Mouse (Mus musculus): ENCODE data around the gene Ugt1a7c.
"Not testable (repeated sequence)": the region's sequence is repeated elsewhere in the genome, so short reads cannot be mapped to it uniquely, and the experiment has no call there.

Ugt1a7c gene

DNA sequence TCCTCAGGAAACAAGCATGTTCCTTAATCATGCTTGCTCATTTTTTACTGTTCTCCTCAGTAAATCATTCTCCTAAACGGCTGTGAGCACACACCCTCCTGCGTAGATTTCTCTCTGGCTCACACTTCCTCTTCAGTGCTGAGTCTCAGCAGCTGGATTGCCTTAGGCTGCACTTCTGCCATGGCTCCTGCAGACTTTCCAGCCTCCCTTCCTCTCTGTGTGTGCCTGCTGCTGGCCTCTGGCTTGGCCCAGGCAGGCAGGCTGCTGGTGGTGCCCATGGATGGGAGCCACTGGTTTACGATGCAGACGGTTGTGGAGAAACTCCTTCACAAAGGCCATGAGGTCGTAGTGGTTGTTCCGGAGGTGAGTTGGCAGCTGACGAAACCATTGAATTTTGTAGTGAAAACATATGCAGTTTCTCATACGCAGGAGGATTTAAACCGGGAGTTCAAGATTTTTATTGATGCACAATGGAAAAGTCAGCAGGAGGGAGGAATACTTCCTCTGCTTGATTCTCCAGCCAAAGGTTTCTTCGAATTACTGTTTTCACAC, at the start of gene Ugt1a7c:
Ugt1a7c (plus strand) TSS at position 122 of the 552 bp plus-strand sequence.
- CTCF ChIA-PET = no interaction called here

DNA sequence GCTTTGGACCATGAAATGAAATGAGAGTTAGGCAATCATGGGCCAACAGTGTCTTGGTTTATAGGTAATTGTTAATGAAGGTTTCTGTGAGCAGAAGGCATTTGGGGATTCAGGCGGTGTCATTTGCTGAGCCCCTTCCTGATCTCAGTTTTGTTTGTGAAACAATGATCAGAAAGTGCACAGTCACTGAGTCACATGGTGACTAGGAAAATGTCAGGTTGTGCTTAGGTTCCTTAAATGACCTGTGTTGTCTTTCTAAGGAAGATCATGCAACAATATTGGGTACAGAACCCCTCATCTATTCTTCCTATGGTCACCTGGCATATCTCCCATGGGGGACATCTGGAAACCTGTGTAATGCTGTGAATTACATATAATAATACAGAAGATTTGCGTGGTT, 47.5 kb upstream of the Ugt1a7c start:
- CTCF ChIA-PET = not testable (repeated sequence)

DNA sequence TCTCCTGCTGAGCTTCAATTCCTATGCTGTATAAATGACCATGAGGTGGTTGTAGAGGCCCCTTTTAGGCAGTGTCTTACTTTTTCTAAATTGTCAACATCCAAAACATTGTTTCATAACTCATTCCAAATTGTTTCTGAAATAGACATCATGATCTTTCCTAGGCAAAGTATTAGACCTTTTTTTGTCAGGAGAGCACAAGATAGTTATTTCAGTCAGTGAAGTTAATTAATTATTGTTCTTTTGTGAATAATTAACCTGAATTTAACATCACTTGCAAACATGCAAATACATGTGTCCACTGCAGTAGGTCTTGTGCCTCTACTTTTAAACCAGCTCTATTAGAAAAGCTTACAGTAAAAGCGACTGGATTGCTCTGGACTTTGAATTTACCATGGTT, 39.8 kb upstream of the Ugt1a7c start, which contains the start of gene Ugt1a10:
Ugt1a10 (plus strand) TSS at position 301 of the 400 bp plus-strand sequence.
- CTCF ChIA-PET = no interaction called here

DNA sequence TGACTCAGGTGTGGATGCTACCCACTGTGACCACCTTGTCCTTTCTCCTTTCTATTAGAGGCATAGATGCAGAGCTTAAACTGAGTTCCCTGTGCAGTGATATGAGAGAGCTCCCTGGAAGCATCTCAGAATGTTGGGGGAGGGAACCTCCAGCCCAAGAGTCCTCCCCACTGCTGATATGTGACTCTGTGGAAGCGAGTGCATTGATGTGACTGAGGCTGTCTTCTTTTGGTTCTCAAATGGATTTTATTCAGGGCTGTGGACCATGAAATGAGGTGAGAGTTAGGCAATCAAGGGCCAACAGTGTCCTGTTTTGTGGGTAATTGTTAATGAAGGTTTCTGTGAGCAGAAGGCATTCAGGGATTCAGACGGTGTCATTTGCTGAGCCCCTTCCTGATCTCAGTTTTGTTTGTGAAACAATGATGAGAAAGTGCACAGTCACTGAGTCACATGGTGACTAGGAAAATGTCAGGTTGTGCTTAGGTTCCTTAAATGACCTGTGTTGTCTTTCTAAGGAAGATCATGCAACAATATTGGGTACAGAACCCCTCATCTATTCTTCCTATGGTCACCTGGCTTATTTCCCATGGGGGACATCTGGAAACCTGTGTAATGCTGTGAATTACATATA, 28.3 kb upstream of the Ugt1a7c start:
- CTCF ChIA-PET = not testable (repeated sequence)

DNA sequence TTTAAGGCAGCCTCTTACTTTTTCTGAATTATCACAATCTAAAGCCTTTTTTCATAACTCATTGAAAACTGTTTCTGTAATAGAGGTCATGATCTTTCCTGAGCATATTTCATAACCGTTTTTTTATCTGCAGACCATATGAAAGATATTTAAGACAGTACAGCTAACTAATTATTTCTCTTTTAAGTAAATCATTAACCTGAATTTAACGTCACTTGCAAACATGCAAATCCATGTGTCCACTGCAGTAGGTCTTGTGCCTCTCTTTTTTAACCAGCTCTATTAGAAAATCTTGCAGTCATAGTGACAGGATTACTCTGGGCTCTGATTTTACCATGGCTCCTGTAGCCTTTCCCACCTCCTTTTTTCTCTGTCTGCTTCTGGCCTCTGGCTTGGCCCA, 24.4 kb upstream of the Ugt1a7c start, which contains the start of gene Ugt1a9:
Ugt1a9 (plus strand) TSS at position 306 of the 400 bp plus-strand sequence.
- CTCF ChIA-PET = no interaction called here

DNA sequence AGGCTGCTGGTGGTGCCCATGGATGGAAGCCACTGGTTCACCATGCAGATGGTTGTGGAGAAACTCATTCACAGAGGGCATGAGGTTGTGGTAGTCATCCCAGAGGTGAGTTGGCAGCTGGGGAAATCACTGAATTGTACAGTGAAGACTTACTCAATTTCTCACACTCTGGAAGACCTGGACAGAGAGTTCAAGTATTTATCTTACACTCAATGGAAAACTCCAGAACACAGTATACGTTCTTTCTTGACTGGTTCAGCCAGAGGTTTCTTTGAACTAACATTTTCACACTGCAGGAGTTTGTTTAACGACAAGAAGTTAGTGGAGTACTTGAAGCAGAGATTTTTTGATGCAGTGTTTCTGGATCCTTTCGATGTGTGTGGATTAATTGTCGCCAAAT, 24.0 kb upstream of the Ugt1a7c start:
- CTCF ChIA-PET = no interaction called here

DNA sequence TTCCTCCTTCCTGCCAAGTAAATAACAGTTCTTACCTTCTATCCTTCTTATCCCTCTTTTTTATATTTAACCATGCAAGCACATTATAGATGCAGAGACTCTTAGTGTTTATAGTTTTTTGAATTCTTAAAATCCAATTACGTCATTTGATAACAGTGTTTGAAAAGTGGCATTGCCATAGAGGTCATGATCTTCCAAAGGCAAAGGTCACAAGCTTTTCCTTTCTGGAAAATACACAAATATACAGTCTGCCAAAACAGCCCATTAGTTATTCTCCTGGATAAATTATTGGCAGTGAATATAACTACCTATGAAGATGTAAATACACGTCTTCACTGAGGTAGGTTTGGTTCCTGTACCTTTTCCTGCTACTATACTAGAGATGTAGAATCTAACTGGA, 20.4 kb upstream of the Ugt1a7c start:
- CTCF ChIA-PET = no interaction called here

DNA sequence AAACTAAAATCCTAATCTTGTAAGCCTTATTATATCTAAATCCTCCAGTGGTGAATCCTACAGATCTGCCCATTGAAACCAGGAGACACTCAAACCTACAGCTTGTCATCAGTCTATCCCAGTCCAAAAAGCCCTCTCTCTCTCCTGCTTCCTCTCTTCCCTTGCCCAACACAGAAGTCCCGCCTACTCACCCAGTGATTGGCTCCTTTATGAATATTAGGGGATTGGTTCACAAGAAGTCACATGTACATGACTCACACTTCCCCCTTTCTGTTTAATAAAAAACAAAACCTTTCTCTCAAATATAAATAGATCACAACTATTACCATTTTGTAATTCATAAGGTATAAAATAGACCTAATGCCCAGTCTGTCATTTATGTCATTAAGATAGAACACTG, 17.7 kb upstream of the Ugt1a7c start:
- CTCF ChIA-PET = no interaction called here

DNA sequence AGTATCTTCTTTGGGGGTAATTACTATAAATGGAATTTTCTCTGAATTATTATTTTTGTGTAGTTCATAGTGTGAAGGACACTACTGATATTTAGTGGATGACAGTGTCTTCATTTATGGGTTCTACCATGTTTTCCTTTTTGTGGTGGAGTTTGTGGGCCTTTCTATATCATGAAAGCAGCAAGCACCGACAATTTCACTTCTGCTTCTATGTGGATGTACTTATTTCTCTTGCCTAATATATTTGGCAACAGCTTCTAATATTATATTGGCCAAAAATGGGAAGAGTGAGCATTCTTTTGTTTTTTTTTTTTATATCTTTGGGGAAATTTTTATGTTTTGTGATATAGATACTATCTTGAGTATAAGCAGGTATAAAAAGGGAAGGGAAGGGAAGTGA, 13.2 kb upstream of the Ugt1a7c start:
- CTCF ChIA-PET = no interaction called here

DNA sequence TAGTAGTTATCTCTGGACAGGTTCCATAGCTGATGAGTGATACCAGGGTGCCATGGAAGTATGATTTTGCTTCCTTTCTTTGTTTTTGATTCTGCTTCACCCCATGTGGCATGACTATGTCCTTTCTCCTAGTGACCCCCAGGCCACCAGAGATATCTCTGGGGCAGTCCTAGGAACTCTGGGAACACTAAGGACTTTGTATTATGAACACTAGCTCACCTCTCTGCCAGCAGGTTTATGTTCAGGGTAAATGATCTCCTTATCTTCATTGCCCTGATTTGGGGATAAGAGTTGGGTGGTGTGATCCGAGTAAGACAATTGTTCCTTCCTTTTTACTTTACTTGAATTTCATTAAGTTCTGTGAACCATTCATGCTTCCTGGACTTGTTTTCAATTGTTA, 8.7 kb upstream of the Ugt1a7c start:
- CTCF ChIA-PET = no interaction called here

DNA sequence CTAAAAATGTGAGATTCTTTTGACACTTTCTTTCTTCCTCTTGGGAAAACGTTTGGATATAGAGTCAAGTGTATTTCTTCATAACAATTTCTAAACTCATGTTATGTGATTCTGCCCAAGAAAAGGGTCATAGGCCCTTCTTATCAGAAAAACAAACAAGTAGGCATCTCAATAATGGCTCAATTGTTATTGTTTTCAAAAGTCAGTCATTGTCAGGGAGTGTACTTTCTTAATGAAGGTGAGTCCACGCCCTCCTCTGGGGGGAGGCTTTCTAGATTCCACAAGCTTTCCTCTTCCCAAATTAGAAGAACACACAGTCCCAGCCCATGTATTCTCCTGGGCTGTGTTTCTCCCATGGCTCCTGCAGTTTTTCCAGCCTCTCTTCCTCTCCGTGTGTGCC, 7.3 kb upstream of the Ugt1a7c start, which contains the start of gene Ugt1a8:
Ugt1a8 (plus strand) TSS at position 301 of the 400 bp plus-strand sequence.
- CTCF ChIA-PET = no interaction called here

DNA sequence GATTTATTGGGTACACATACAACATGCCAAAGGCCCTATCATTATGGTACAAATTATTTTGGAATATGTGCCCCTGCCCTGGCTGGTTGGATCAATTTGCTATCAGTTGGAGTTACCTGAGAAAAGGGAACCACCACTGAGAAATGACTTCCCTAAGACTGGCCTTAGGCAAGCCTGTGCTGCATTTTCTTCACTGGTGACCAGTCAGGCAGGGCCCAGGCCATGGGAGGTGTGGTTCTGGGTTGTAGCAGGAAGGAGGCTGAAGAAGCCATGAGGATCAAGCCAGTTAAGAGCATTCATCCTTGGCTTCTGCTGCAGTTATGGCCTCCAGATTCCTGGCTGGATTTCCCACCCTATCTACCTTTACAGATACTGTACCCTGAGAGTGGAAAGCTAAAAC, 2.5 kb upstream of the Ugt1a7c start:
- CTCF ChIA-PET = no interaction called here

DNA sequence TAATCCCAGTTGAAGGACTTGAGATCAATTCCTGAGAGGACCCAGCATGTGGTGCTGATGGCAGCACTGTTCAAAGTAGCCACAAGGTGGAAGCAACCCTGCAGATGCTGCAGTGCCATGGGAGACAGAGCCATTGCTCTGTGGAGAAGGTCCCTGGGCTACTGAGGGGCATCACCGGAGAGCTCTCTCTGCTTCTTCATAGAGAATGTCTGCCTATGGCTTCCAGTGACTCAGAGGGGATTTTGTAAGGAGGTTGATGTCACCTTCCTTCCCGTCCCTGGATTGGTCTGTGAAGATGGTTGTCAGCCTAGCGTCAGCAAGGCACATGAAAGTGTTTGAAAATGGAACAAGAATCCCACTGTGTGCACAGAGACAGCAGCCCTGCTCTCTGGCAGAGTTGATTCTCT, 589 bp upstream of the Ugt1a7c start:
- CTCF ChIA-PET = not testable (repeated sequence)

DNA sequence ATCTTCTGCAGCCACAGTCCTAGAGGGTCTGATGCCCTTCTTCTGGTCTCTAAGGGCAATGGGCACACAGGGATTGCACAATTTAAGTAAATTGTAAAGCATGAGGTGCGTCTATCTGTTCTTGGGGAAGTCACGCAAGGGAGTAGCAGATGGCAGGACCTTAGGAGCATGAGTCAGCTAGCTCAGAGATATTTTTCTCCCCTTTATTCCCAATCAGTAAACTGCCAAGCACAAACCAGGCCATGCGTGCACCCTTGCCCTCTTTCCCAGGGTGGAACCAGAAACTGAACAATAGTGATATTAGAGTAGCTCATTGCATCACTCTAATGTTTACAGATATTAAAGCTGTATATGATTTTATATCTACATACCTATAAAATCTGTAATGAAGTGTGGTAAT, 3.7 kb downstream of the Ugt1a7c start:
- CTCF ChIA-PET = interaction anchor here (0.6 kb wide), 1 partner anchor 15 kb away, joined by 3 read pairs; no protein-coding TSS in a partner anchor

DNA sequence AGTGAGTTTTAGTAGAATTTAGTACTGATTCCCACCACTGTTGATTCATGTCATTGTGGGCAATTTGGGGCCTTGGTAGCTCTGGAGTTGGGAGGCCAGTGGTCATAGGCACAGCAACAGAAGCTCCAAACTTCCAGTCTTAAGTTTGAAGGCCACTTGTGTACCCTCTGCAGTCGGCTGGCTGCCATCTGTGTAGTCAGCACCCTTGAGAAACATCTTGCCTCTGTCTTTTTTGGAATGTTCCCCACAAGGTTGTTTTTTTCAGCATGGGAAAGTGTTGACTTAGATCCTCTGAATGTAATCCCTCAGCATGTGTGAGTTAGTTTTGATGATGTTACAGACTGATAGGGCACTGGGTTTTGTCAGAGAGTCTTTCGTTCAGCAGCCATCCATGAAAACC, 4.8 kb downstream of the Ugt1a7c start:
- CTCF ChIA-PET = not testable (repeated sequence)

DNA sequence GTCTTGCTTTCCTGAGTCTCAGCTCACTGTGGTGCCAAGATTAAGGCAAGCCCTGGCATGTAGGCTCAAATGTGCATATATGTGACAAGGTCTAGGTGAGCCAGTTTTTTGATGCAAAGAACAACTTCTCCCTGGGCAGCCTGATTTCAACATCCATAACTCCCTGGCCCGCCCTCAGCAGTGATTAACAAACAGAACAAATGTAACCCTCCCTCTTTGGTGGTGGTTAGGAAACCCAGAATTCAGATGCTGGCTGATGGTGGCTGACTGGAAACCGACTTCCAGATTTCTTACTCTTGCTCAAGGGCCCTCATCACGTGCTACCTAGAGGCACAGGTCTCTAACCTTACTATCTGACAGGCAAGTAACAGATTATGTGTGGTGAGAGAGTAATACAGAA, 8.2 kb downstream of the Ugt1a7c start, which contains the start of gene Ugt1a6b:
Ugt1a6b (plus strand) TSS at position 234 of the 400 bp plus-strand sequence.
- CTCF ChIA-PET = not testable (repeated sequence)

DNA sequence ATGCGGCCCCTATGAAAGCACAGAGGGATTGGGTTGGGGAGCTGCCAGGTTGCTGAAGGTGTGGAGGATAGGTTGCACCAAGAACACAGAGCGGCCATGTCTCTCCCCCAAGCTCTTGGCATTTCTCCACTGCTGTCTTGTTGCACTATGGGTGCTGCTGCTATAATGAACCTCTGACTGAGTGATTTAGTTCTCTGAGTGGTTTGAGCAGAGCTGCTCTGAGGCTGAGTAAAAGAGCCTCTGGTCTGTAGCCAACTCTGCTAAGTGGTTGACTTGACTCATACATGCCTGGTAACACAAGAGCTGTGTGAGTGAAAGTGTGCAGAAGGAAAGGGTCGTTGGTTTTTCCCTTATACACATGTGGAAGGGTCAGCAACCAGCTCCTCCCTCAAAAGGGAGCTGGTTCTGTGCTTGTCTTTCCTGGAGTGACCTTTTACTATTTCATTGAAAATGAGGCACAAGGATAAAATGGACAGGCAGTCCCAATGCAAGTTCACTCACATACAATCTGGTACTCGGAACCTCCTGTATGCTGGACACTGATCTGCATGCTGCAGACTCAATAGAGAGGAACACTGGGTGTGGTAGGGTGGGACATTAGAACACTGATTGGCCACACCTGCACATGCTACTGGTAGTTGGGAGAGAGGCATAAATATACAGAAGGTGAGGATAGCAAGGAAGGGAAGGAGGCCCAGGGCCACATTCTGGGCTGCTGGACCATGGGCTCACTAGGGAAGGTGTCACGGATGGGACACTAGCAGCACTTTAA, 9.0 kb downstream of the Ugt1a7c start:
- CTCF ChIA-PET = not testable (repeated sequence)

DNA sequence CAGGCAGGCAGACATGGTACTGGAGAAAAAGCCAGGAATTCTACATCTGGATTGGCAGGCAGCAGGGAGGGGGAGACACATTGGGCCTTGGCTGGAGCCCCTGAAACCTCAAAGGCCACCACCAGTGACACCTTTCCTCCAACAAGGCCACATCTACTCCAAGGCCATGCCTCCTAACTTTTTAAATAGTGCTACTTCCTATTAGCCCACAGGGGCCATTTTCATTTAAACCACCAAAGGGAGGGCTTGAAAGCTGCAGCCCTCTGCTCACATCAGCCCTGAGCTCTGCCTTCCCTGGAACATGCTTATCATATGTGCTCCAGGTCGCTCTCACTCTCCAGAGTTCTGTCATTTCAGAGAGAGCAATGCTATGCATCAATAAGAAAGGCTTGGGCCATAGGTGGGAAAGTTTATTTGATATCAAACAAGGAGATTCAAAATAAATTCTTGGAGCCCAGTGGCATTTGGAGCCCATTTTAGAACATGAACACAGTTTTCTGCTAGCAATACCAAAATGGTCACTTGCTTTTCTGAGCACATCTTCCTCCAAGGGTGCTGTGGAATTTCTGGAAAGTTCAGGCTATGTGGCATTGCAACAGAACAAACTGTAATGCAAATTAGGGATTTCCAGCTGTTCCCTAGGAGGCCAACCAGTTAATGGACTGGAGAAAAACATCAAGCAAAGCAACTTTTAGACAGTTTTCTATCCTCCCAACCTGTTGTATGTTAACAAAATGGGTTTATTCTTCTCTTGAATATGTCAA, 10.0 kb downstream of the Ugt1a7c start:
- CTCF ChIA-PET = no interaction called here

DNA sequence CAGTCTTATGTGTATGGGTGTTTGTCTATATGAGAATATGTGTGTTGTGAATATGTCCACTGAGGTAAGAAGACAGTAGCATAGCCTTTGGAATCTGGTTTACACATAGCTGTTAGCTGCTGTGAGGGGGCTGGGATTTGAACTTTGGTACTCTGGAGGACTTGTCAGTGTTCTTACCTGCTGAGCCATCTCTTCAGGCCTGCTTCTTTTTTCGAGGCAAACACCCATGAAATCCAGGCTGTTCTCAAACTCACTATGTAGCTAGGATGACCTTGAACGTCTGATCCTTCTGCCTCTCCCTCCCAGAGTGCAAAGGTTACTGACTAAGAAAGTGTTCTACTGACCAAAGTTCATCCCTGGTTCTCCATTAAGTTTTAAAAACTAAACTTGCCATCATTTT, 10.8 kb downstream of the Ugt1a7c start:
- CTCF ChIA-PET = interaction anchor here (0.6 kb wide), 1 partner anchor 269 kb away, joined by 5 read pairs; no protein-coding TSS in a partner anchor

DNA sequence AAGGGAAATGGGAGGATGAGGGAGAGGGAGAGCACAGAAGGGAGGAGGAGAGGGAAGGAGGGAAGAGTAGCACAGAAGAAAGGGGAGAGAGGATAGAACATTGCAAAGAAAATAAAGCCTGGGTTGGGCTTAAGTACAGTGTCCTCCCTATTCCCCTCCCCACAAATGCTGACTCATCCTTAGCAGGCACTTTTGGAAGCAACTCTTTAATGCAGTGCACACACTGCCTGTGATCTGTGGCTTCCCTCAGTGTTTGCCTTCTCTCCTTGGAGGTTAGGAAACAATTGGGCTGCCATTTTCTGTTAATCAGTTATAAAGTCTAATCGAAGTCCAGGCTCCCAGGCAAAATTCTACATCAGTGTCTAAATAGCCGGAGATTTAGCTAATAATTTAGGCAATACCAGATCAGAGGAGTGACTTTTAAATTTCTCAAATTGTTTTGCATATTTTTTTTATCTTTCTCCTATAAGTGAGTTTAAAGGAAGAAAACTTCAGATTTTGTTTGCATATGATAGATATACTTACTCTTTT, 14.2 kb downstream of the Ugt1a7c start:
- CTCF ChIA-PET = not testable (repeated sequence)

DNA sequence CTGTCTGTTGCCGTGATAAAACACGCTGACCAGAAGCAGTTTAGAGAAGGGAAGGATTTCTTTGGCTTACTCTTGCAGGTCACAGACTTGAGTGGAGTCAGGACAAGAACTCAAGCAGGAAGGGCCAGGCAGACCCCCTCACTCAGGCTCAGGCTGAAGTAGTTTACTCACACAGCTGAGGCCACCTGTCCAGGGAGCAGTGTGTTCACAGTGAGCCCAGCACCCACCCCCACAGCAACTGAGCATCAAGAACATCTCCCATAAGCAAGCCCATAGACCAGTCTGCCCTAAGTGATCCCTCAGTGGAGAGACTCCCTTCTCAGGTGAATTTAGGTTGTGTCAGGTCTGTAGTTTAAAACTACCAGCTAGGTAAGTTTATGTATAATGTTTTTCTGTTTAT, 14.7 kb downstream of the Ugt1a7c start:
- CTCF ChIA-PET = not testable (repeated sequence)

DNA sequence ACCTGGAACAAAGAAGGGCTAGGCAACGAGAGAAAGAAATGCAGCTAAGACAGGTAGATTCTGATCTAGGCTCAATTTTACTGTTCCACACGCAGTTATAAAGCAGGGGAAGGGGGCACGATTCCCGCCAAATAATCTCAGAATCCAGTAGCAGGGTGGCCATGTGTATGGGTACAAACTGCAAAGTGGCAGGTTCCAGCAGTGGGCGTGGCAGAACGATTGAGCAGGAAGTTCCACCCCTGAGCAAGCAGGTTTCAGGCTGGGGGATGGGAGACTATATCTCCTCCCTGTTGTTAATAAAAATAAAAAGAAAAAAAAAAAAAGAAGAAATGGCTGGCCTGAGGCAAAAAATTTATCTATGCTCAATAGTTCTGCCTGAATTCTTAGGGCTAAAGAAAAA, 17.9 kb downstream of the Ugt1a7c start:
- CTCF ChIA-PET = not testable (repeated sequence)

Data from spleen, embryonic (tissue).